Mouse (Mus musculus) myocyte (in vitro differentiated cells): ENCODE measurements around the gene Ednrb.

Source experiments
- MAX ChIP-seq: IDR thresholded peaks from one replicate; pipeline ENCODE4 v1.6.1; 2011; ENCODE audit warnings: low read depth, mild to moderate bottlenecking, control low read depth
- MYOD1 ChIP-seq, 3 experiments: IDR thresholded peaks; one replicate each; pipeline ENCODE4 v1.6.1; 2011; ENCODE audit warnings: control low read depth in 2 of 3, low read depth in 2 of 3, mild to moderate bottlenecking in 2 of 3, moderate library complexity in 1 of 3; ENCODE audit not compliant: insufficient read length in 2 of 3, control insufficient read depth in 1 of 3
- POLR2A ChIP-seq: IDR thresholded peaks from one replicate; pipeline ENCODE4 v1.6.1; 2011; ENCODE audit warnings: low read depth, mild to moderate bottlenecking, control low read depth, moderate library complexity; ENCODE audit not compliant: insufficient read length
- USF1 ChIP-seq: IDR thresholded peaks from one replicate; pipeline ENCODE4 v1.6.1; 2011; ENCODE audit warnings: low read depth, mild to moderate bottlenecking, control low read depth, moderate library complexity

- TF ChIP-seq MAX: no peak
- no peak for TF ChIP-seq POLR2A
- no peak for TF ChIP-seq USF1
- no peak for TF ChIP-seq MYOD1 (IDR thresholded peaks at IDR 0.05; ENCODE audit: control insufficient read depth in 1 of 3, insufficient read length in 2 of 3, low read depth in 2 of 3)
Measured at GRCm38 (mm10) chr14:103797123-103797522, 47.1 kb downstream of the Ednrb start.
